Mouse (Mus musculus) large intestine, adult 2 months (tissue): Measurements from ENCODE around the gene Nkapd1. TPM values are rescaled to one million over a fixed set of nuclear protein-coding genes. Genes with fewer than 3 reads are reported as not detected.

Source experiments
- DNase-seq: peaks from one replicate; pipeline ENCODE4 v3.0.0-alpha.2; 2012; ENCODE audit warnings: low read depth, low spot score
- WGBS: fragments of 180-500 bp; shearing (Covaris S2); methylation state at CpG from one replicate; pipeline ENCODE4 v1.1.7; 2018; 5-methylcytosine and 5-hydroxymethylcytosine counted together
- polyA plus RNA-seq: library from polyadenylated mRNA; depleted of rRNA; stranded (reverse); fragments of >200 nt; gene quantifications from 2 replicates; pipeline ENCODE4 v1.2.3, GENCODE M21; 2012

Nkapd1 gene
- polyA plus RNA-seq, 1 experiment: 2.6 TPM

DNA sequence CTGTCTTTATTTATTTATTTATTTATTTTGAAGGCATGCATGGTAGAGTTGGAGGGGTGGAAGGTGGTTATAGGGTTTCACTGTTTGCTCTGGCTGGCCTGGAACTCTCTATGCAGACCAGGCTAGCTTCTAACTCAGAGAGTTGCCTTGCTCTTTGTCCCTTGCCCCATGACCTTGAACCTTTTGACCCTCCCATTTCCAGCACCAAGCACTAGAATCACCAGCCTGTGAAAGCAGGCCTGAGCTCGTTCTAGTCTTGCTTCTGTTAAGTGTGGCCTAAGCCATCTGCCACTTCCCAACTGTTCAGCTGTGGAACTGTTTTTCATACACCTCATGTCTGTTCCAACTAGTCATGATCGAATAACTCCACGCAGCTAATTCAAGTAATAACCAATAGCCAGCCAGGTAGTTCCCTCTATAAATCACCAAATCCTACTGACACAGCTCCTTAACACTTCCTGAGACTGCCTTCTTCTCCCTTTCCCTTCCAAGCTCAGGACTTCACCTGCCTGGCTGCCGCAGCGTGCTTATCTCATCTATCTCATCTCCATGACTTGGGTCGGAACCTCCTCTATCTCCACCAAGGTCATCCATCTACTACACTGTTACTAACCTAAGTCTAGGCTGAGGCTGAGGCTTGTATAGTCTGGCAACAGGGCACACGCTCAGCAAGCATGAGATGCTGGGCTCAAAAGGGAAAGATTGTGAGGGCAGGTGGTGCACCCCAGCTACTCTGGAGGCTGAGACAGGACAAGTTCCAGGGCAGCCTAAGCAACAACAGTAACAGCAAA lies 15.0 kb downstream of the Nkapd1 start:
- 31% methylated on average over 7 of the region's 7 CpGs for WGBS
- DNase-seq: no peak

DNA sequence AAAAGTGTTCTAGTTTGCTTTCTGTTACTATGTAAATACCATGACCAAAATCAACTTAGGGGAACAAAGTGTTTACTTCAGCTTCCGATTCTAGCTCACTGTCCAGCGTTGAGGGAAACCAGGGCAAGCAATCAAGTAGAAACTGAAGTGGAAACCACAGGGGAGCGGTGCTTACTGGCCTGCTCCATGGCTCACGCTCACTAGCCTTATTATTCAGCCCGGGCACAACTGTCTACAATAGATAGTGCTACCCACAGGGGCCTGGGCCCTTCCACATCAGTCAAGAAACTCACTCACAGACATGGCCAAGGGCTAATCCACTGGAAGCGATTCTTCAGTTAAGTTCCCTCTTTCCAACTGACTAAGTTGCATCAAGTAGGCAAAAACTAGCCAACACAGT lies 15.7 kb downstream of the Nkapd1 start:
- 43% methylated on average over 6 of the region's 6 CpGs for WGBS
- DNase-seq: no peak

DNA sequence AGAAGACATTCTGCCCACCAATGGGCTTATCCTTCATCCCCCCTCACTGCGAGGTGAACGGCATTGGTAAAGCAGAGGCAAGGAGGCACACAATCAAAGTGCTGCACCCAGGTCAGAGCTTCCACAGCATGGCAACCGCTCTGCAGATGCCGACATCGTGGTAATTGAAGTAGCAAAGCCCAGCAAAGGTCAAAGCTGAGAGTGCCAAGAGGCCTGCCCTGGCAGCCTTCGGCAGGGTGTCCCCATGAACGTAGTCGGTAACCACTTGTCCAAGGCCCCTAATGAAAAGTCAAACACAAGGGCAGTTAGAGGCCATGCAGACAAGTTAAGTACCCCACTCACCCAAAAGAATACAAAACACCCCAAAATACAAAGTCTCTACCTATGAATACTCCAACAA lies 20.3 kb downstream of the Nkapd1 start:
- 86% methylated on average over 8 of the region's 8 CpGs for WGBS

DNA sequence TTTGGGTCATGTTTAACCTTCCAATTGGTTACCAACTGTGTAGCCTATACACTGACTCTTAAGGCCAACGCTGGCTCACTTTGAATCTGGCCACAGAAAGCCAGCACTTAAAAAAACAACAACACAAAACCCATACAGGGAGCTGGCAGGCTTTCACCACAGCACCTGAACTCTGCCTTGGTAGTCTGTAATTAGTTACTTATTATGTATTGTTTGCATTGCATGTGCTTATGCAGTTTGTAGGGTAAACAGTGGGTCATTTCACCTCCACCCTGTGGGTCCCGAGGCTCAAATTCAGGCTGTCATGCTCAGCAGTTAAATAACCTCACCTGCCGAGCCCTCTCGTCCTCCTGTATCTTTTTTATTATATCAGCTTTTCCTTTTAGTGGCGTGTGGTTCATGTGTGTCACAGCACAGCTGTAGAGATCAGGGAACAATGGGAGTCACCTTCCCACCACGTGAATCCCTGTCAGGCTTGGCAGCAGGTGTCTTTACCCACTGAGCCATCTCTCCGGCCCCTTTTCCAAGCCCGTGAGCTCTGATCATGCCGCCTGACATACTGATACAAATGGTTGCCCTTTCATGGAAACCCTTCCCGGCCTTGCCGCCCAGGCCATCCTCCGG lies 22.4 kb downstream of the Nkapd1 start:
- DNase-seq: no peak
- WGBS: 40% methylated on average over 12 of the region's 12 CpGs

More for the DNA sequence above, 20.3 kb downstream of the Nkapd1 start:
- no peak for DNase-seq

DNA sequence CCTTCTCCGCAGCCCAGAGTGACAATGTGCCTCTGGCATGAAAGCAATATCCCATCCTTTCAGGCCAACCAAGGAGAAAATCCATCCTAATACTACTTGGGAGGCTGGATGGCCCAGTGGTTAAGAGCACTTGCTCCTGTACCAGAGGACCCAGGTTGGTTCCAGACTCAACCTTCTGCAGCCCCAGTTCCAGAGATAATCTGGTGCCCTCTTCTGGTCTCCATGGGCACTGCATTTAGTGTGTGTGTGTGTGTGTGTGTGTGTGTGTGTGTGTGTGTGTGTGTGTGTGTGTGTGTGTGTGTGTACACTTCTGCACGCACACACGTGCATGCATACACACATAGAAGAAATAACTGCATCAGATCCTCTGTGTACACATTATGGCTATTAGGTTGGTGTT lies 23.7 kb downstream of the Nkapd1 start:
- no peak for DNase-seq
- 53% methylated on average over 3 of the region's 3 CpGs for WGBS

DNA sequence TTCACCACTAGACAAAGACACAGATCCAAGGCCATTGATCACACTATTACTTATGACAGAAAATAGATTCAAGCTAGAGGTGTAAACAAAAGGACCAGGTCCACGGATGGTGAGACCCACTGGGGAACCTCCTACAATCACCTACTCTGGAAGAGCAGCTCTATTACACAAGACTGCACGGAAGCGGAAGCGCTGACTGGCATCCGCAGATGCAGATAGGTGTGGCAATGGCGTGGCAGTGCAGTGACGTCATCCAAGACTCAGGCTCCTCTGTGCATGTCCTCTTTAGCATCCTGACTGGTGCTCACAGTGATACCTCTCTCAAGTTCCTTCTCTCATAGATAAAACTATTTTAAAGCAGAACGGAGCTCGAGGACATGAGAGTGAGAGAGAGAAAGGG lies 24.3 kb downstream of the Nkapd1 start:
- 67% methylated on average over 9 of the region's 9 CpGs for WGBS
- DNase-seq: no peak

DNA sequence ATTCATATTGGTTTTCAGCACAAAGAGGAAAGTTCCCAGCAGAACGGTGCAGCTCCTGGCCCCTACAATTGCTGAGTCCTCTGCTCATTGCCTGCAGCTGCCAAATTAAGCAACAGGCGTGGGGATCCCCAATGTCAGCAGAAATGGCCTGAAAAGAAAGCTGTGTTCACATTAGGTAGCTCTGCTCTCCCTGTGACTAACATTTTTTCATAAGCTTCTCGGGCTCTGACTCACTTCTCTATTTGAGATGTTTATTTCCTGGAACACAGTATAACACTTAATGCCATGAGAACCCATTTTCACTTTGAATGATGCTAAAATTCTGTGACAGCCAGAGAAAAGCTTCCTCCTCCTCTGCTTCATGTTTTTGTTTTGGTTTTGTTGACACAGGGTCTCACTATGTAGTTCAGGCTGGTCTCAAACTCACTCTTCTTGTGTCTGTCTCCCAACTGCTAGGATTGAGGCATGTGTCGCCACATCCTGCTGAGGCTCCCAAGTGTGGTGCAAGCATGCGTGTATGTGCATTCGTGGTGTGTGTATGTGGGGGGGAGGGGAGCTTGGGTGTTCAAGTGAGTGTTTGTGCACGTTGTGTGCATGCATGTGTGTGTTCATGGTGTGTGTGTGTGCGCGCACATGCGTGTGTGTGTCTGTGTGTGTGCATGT lies 26.3 kb downstream of the Nkapd1 start:
- DNase-seq: no peak
- WGBS: 66% methylated on average over 10 of the region's 10 CpGs

DNA sequence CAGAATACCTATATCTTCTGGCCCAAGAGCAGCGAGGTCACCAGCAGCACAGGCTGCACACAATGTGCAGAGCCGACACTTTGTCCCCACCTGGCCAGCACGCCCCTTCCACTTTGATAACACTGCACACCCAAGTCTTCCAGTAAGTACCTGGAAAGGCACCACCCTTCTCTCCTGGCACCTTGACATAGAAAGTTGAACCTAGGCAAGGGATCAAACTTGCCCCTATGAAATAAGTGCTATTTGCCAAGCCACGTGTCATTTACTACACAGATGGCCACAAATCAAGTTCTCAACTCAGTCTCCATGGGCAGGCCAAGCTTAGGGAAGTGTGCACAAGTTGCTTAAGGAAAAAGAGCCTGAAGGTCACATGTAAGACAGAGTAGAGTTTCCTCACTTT lies 30.3 kb downstream of the Nkapd1 start:
- 21% methylated on average over 4 of the region's 4 CpGs for WGBS
- DNase-seq: peak; percentile 74

DNA sequence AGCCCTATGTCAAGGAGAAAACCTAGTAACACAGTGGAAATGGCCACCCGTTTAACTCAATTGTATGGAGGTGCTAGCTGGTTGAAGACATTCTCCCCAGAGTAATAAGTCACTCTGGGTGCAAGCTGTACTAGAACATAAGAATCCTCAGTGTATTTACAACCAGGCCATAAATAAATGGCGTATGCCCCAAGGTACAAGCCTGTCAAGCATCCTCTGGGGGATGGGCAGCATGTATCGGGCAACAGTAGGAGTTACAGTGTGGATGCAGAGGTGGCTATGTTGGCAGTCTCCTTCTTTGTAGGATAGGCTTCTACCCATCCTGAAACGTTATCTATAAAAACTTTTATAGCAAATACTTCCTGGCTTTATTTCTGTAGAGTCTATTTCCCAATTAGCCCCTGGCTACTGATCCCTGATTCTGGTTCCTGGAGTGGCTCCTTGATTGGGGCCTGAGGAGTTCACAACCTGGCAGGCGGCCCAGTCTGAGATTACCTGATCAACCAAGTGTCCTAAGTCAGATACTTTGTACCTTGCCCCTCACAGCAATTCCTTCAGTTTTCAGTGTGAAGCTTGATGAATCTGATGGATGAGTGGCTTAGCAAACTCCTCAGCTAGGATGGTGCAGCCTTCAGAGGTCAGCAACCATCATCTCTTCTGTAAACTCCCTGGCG lies 32.0 kb downstream of the Nkapd1 start:
- 38% methylated on average over 6 of the region's 6 CpGs for WGBS
- no peak for DNase-seq

DNA sequence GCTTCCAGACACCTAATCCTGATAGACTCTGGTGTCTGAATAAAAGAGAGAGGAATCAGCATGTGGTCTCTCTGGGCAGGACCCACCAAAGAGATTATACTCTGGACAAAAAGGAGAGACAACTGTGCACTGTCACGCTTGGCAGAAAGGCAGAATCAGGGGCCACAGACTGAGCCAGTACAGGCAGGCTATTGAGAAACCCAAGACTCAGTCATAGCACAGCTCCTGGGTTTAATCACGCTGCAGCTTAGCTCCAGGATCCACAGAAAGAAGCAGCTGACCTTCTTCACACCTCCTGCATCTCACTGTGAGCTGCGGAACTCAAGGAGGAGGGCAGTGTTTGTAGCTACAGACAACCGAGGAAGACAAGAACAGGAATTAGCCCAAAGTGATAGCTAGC lies 36.9 kb downstream of the Nkapd1 start:
- no peak for DNase-seq
- 73% methylated on average over 4 of the region's 4 CpGs for WGBS

DNA sequence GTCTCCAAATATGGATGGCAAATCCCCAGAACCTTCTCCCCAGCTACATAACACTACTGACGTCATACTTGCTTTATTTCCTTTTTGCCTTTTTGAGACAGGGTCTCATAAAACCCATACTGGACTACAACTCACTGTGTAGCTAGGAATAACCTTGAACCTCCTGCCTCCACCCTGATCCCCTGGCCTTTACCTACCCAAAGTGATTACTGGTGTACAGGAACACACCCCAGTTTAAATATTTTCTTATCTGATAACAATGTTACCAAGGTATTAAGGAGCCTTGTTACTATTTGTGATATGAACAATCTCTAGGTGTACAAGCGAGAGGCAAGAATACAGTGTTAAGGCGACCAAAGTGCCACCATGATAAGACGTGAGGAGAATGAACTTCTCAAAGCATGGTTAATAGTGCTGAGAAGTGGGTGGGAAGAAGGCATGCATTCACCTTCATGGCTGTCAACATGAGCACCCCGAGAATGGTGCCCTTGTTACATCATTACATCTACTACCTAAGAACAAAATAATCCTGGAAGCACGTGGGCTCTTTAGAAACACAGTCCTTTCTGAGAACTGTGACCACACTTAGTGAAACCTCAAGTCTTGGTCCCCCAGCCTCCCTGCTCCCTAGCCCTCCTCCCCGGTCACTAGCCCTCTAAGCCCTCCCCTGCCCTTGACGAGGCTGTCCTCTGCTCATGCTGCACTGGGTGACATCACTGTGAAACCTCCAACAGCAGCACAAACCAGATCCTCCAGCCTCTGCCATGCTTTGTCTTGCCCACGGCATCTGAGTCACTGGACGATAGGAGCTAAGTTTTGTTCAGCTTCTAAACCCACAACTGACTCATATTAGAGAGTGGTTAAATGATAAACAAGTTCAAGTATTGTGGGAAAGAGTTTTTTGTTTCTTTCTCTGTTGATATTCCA lies 47.4 kb downstream of the Nkapd1 start:
- no peak for DNase-seq
- WGBS: 73% methylated on average over 10 of the region's 10 CpGs

DNA sequence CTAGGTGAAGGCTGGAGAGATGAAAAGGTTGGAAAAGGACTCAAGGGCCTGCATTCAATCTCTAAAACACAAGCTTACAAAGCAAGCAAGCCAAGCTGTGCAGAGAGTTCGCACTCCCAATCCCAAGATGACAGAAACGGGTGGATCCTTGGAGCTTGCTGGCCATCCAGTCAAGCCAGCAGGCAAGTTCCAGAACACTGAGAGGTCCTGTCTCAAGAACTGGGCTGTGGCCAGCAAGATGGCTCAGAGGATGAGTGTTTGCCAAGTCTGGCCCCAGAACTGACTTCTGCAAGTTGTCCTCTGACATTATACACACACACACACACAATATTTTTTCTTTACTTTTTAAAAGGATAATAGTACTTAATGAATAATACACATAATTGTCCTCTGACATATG lies 49.4 kb downstream of the Nkapd1 start:
- DNase-seq: no peak
- 77% methylated on average over 2 of the region's 2 CpGs for WGBS

DNA sequence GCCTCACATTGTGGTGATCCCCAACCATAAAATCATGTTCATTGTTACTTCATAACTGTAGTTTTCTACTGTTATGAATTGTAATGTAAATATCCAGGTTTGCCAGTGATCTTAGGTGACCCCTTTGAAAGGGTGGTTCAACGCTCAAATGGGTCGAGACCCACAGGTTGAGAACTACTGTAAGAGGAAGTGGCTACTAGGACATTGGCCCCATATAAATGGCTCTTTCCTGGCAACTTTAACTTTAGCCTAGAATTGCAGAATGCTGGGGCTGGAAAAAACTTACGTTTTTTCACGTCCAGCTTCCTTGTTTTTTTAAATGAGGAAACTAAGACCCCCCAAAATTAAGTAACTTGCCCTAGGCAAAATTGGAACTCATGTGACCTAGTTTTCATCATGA lies 49.9 kb downstream of the Nkapd1 start:
- DNase-seq: no peak
- 62% methylated on average over 4 of the region's 4 CpGs for WGBS

DNA sequence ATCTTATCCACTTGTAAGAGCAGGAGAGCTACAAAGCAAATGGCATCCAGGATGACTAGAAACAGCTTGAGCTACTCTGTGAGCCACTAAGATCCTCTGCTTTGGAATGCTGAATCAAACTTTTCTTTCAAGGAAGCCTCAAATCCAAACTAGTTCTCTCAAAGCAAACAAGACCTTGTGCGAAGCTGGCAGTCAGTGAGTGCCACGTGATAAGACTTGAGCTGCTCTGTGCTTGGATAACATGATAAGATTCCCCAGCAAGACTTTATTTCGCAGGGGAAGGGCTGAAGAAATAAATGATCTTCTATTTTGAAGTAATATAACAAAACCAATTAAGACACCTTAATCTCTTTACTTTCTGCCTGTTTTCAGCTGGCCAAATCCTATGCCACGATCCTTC lies 51.3 kb downstream of the Nkapd1 start:
- WGBS: 32% methylated on average over 4 of the region's 4 CpGs

DNA sequence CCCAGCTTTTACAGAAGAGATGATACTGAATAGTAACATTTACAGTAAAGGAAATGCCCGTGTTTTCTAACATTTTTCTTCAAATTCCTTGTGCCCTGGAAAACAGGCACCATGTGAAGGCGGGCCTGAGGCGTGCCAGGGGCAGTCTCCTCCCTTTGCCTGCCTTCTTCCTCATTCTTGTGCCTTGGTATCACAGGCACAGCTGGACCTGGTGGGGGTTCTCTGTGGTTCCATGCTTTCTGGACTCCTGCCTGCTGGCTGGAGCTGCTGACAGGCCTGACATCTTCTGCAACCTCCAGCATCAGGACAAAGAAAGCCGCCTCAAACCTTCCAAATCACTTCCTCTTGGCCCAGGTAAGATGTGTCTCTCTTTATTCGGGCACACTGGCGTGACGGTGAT lies 52.1 kb downstream of the Nkapd1 start:
- 34% methylated on average over 7 of the region's 7 CpGs for WGBS
- no peak for DNase-seq

More for the DNA sequence above, 51.3 kb downstream of the Nkapd1 start:
- DNase-seq: no peak

DNA sequence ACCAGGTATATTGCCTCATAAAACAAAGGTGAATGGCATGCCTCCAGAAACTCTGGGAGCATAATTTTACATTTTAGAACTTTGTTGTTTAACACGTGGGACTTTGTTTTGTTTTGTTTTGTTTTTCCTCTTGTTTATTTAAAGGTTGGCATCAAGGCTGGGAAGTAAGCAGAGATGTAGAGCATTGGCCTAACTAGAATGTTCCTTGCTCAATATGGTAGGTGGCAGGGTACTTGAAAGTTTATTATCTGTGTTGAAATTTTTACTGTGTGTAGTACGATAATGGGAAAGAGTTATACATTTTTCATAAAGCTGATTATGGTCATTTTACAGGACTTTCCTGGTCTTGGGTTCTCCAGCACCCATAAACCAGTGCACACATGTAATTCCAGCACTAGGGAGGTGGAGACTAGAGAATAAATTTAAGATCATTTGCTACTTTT lies 55.3 kb downstream of the Nkapd1 start:
- WGBS: 26% methylated on average over 2 of the region's 2 CpGs
- no peak for DNase-seq

DNA sequence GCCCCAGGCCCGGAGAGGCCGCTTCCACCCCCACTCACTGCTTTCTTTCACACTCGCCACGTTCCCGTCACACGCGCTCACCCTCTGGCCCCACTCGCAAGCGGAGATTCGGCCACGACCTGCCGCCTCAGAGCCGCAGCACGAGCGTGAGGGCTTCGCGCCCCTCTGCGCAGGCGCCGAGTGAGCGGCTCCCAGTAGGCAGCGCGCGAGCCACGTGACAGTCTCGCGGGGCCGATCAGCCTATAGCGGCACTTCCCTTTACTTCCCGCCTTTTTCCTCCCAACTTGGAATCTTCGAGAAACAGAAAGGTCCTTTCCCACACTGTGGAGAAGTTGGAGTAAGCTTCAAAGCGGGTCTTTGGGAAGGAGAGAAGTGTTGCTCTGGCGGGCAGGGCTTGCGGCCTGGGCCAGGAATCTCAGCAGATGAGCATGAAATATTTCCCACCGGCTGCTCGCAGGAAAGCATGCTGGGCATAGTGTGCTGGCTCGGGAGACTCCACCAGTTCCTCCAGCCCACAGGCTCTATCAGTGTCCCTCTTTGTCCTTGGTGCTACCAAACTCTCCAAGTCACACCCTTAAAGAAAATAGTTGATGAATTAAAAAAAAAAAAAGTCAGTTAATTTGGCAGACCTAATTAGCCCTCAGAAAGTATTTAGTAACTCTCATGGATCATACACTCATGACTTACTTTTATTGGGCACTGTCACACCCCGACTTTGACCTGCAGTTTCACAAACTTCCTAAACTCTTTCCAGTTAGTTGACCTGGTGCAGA lies 55.9 kb downstream of the Nkapd1 start, which contains the start of gene Tex12:
Tex12 (minus strand) TSS at position 181 of the 773 bp plus-strand sequence.
- WGBS: 80% methylated on average over 38 of the region's 38 CpGs
- peak; percentile 83 for DNase-seq
